Mouse (Mus musculus) layer of hippocampus, adult 8-10 months (tissue): Measurements from ENCODE around the gene Flt1. TPM values are rescaled to one million over a fixed set of nuclear protein-coding genes. Genes with fewer than 3 reads are reported as not detected.

ENCODE experiments used
- DNase-seq, 2 experiments: peaks; one replicate each; pipeline ENCODE4 v3.0.0; 2022; ENCODE audit warnings: low spot score in 2 of 2
- total RNA-seq, 4 experiments: library from RNA; stranded (reverse); gene quantifications; 2 replicates each; pipeline ENCODE4 v1.2.4; 2022

The Flt1 gene
- total RNA-seq: 10 to 100 TPM; 31.9 to 39.7 (median 36.0) TPM

DNA sequence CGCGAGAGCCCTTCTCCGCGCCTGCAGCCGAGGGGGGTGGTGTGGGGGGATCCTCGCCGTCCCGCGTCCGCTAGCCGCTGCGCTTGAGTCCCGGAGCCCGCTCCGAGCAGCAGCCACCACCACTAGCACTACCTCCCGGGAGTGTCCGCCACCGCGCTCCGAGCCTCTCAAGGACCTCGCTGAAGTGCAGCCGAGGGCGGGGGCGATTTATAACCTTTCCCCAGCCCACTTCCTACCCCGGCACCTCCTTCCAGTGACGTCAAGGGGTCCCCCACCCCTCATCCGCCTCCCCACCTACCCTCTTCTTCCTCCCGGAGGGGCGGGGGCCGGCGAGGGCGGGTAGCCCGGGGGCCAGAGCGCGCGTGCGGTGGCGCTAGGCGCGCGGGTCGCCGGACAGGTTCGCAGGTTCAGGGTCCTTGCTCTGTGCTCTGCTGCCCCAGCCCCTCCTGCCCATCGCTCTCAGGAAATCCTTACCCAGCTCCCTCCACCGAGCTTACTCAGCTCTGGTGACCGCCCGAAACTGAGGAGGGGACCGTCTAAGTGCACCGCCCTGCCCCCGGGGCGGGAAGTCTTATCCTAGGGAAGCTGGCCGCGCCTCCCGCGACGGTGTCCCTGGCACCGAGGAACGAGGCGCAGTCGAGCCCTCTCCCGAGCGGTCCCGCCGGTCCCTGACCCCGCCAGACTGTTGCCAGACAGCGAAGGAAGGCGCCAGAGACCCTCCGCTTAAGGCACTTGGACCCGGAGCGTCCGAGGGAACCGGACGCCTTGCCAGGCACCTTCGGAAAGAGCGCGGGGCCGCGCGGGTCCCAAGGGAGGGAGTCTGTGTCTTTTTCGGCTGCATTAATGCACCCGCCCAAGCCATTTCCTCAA, at the start of gene Flt1:
Gene Flt1, minus strand, starts transcription at position 181 of the 870 bp plus-strand sequence.
- no peak for DNase-seq

DNA sequence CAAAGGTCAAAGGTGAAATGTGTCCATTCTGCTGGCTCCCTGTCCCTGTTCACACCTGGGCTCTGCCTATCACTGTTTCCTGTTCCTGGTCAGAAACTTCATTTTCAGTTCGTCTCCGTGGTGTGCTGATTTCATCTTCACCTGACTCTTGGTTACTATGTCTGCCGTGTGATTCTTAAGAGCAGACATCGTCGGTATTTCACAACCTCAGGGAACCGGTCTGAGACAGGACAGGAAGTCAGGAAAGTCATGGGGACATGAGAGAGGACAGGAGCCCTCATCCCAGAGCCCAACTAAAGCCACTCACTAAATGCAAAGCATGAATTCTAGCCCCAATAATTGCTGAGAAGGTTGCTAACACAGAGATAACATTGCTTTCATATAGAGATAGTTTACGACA, 49.4 kb upstream of the Flt1 start:
- no peak for DNase-seq

DNA sequence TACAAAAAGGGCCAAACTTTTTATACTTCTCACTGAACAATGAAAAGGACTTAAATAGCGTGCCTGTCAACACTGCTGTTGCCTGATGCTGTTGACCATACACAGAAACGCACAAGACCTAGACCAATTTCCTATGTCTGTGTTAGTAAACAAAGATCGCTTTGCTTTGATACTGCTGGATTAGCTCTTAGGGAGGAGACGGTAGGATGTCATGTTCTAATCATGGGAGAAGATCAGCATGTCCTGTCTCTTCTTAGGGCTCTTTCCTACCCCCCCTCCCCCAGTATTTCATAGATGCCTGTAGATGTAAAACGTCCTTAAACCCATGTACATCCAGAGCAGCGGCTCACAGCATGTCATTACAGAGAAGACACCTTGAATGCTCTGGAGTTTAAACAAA, 44.1 kb upstream of the Flt1 start:
- no peak for DNase-seq

DNA sequence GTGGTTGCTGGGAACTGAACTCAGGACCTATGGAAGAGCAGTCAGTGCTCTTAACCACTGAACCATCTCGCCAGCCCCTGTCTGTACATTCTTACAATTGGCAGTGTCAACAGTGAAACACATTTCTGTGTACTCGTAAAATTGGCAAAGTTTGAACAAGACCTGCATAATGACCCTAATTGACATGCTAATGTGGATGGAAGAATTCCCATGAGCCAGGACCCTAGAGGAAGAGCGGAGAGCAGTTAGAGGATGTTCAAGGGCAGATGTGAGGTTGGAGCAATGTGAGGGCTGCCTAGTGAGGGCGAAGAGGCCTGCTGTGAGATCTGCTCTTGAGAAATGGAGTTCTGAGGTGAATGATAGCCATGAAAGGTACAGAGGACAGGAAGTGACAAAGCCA, 38.2 kb upstream of the Flt1 start:
- no peak for DNase-seq

DNA sequence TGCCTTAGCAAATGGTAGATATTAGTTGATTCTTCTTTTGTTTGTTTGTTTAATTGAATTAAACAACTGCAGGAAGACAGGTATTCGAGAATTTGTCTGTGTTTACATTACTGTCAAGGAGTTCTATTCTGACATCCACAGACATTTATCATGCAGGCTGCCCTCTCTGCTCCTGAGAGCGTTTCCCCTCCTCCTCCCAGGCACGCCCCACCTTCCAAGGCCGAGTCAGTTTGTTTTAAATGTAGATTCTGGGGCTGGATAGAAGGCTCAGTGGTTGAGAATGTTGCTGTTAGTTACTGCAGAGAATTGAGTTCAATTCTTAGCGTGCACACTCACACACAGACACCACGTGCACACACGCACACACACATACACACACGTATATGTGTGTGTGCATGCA, 36.2 kb upstream of the Flt1 start:
- DNase-seq: no peak

DNA sequence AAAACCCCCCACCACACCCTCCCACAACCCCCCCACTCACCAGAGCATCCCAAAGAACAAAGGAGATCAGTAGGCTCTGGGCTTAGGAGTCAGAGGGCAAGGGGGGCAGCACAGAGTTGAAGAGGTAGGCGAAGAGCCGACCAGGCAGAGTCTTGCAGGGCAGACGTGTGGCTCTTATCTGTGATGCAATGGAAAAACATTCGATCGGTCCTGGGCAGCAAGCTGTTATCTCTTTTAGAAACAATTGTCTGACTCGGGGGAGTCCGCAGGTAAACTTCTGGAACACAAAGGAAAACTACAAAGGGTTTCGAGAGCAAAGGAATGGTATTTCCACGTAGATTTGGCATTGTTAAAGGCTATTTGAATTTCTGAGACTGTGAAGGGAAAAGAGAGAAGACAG, 35.5 kb upstream of the Flt1 start:
- DNase-seq: no peak

DNA sequence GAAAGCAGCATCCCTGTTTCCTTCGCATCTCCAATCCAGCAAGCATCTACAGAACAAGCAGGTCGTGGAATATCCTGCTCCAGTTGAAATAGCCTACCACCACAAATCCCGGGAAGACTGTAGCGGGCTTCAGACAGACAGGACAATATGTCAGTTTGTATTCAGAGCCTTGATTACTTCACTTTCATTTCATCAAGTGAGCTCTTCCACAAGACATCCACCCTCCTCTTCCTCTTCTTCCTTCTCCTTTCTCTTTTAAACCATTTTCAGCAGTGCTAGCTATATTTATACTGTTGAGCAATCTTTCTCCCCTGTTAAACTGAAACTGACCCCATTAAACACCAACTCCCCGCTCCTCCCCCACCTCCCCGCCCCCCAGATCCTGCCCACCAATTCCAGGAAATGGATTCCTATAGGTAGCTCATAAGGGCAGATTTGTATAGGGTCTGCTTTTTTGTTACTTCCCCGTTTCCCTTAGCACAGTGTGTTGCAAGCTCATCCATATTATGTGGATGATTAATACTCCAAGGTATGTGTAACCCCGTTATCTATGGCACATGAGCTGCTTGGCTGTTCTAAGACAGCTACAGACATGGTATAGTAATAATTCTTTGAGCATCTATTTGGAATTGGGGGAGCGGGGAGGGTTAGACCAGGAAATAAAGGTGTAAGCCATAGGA, 33.0 kb upstream of the Flt1 start:
- DNase-seq: no peak

DNA sequence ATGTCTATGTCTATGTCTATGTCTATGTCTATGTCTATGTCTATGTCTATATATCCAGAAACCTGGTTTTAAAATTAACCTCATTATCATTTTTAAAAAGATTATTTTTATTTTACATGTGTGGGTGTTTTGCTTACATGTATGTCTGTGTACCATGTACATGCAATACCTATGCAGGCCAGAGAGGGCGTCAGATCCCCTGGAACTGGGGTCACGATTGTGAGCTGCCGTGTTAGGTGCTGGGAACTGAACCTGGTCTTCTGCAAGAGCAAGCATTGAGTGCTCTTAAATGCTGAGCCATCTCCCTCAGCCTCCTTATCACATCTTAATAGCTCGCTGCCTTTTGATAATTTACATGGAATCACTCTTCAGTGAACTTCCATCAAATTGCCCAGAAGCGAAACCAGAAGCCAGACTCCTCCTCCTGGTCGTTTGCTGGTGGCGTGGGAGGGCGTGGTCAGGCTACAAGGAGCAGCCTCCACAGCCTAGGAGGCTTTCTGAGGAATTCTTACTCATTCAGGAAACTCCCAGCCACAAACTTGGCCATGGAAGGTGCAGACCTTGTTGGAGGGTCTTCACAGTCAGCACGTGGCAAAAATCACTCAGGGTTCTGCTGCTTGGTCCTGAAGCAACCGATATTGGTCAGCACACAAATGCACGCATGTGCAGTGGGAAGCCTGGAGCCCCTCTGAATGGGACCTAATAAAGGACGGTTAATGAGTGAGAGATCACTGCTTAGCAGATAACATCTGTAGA, 32.2 kb upstream of the Flt1 start:
- DNase-seq: no peak

DNA sequence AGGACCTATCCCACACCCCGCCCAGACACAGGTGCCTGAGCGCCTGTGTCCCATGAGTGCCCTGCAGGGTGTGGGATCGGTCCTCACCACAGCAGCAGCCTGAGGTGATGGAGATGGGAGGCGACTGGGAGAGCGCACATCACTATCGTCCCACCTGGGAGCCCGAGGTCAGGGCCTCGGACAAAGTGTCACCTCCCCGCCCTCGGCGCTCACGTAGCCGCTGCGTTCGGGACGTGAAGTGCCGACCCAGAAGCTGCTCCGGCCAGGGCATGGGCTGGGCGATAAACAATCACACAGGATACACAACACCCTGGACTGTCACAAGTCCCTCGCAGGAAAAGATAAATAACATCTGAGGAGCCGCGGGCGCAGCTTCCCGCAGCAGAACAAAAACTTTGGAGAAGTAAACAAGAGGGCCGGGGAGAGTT, 27.1 kb upstream of the Flt1 start:
- DNase-seq: no peak

DNA sequence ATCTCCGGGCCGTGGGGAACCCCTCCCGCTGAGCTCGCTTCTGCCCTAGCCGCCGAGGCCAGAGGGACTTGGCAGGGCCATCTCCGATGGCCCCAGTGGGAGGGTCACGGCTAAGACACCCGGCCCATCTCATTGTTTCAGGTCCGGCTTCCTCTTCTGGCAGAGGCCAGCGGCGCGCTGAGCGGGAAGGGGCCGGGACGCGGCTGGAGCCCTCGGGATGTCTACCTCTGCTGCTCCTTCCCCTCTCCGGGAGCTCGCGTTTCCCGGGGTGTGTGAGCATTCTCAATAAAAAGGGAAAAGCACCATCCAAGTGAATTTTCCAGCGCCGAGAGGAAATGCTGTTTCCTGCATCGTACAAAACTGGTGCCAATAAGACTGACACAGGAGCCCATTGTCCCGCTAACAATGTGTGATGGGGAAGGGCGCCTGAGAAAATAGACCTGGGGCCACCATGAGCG, 25.9 kb upstream of the Flt1 start:
- DNase-seq: peak in 1 of 2 experiments; percentile 2

DNA sequence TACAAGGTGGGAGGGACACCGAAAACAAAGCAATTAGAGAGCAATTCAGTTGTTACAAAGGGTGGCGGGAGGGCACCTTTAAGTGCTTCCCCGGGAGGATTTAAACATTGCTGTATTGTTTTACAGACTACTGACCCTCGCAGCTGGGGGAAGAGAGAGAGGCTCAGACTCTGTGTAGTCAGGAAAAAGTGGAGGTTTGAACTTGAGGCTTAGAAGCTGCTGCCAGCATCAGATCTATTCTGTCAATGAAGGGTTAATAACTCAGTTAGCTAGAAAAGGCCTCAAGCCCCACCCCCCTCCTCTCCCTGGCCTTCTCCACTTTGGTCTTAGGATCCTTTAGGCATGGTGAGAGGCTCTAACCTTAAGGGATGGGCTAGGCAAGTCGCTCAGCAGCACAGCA, 24.2 kb upstream of the Flt1 start:
- no peak for DNase-seq

DNA sequence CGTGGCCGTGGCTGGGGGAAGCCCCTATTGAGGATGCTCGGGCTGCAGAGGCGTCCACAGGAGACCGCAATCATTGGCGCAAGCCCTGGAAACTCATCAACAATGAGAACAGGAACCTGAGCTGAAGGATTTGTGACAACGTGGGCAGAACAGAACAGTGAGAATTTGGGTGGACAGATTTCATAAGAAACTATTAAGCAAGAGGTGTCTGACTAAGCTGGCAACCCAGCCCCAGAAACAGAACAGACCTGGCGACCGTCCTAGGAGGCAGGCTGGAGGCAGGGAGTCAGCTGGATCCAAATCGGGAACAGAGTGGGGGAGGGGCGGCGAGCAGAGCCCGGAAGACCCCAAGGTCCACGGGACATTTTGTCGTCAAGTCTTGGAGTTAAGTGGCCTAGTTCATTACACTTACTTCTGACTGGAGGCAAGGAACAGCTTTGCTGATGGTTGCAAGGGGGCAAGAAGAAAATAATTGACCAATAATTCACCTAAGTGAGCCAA, 22.3 kb upstream of the Flt1 start:
- DNase-seq: peak in 1 of 2 experiments; percentile 21

DNA sequence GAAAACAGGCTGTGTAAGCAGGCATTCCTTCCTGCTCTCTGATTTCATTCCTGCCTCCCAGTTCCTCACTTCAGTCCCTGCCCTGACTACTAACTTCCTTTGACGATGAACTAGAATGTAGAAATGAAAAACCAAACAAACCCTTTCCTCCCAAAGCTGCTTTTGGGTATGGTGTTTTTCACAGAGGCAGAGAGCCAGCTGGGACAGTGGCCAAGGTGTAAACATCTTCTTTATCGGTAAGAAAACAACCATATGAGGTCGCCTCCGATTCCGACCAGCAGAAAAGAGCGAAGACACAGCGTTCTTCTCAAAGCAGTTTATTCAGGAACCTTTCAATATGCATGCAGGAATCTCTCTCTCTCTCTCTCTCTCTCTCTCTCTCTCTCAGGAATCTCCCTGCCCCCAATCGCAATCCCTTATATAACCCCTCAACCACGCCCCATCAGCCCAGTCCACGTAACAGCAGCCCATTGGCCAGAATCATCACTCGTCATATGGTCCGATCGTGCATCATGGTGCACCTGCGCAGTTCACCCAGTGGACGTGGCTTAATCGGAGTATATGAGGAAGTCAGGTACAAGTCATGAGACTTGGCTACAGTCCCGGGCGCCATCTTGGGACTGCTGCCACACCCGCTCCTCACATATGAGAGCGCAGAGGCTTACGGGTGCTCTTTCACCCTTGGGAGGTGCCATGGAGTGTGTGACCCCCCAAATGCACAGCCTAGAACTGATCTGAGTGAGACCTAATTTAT, 19.3 kb upstream of the Flt1 start:
- no peak for DNase-seq

DNA sequence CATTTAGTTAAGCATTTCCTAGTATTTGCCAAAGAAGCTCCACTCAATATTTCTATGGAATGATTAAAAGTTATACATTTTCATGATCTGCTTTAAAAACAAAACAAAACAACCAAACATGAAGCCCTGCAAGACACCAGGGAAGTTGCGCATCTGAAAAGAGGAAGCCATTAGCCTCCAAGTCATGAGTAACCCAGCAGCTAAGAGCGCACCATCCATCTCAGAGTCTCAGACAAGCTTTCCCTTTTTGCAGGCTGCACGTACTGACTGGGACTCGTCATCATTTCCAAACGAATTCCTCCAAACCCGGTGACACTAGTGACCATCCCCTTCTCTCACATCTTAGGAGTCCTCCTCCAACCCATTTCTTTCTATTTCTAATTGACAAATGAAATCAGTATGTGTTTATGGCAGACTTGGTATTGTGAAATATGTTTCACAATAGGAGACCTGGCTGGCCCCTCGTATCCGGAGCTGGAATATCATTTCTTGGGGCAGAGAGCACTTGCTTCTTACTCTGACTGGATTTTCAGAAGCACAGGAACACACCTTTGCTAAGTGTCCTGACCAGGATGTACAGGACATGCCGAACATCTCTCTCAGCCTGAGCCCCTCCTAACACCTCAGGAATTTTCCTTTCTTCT, 16.8 kb upstream of the Flt1 start:
- no peak for DNase-seq

DNA sequence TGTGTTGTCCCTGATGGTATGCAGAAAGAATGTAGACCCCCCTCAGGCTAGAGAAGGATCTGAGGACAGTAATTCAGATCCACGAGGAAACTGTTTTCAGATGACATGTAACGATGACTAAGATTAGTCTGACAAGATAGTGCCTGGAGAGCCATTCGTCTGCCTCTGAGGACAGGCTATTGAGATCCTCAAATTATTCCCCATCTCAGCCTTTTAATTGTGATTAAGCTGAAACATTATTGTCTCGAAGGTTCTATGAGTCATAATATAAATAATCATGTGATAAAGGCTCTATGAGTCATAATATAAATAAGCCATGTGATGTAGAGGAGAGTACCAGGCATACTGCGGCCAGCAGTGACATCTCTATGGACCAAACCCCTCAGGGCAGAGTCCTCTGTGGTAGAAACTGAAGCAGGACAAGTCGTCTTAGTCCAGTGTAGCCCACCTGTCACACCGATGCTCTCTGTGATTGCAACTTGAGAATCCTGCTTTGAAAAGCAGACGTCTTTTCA, 11.0 kb upstream of the Flt1 start:
- DNase-seq: no peak

DNA sequence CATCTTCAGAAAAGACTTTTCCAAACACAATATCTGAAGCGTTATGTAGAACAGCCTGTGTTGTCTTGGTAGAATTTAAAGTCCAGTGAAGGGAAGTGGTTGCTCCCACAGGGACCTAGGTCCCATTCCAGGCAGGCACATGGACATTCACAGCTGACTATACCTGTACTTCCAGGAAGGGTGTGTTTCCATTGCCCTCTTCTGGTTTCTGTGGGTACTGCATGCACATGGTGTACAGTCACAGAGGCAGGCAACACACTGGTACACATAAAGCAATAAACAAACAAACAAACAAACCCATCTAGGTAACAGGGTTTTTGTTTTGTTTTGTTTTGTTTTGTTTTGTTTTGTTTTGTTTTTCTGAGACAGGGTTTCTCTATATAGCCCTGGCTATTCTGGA, 7.9 kb upstream of the Flt1 start:
- DNase-seq: no peak

DNA sequence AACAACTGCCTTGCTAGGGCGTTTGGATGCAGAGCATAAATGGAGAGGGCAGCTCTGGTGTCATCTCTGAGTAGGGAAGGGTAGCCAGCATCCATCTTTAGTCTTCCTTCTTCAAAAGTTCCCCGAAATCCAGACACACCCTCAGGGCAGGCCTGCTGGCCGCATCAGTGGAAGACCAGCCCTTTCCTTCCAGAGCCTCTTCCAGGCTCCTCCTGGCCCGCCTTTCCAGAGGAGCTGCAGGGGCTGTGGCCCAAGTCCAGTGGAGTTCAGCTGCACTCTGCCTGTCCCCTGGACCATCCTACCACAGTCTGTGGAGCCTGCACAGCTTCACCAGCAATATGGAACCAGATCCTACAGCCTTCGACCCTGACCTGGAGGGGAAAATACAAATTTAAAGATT, 7.1 kb upstream of the Flt1 start:
- DNase-seq: no peak

DNA sequence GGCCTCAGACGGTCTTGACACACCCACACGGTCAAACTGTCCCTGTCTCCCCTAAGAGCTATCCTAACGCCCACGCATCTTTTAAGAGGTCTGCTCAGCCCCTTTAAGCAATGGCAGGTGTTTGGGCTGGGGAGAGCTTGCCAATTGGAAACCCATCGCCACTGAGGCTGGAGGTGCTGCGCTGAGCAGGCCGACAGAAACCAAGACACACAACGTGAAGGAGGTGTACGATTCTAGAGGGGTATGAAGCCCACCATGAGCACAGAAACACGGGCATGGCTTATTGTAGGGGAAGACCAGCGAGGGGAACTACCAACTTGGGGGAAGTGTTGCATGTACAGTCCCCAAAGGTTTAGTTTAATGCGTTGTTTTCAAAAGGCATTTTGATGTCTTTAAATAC, 1.7 kb upstream of the Flt1 start:
- DNase-seq: no peak

DNA sequence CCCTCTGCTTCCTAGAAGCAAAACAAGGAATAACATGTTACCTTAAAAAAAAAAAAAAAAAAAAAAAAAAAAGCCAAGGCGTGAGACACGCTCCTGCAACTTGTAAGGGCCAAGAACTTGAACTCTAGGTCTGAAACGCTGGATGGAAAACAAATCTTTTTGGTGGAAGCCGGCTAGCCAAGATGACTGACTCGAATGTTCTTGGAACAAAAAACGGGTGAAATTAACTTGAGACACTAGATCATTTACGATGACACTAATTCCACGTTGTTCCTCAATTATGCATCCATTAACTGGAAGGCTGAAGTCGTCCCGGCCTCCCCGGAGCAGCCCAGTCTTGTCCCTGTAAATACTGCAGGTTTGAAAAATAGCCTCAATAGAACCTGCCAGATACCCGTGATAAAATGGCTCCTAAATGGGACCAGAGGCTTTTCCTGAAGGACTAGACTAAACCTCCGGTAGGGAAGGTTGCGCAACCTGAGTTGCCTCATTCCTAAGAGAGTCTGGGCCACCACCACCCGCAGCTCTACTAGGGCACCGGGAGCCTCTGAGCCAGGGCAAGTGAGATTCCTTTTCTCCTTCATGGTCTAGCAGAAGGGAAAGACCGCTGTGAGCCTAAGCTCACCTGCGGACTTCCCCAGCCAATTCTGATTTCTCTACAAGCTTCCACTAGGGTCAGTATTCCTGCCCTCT, 1.0 kb upstream of the Flt1 start:
- DNase-seq: no peak
